Comparison of ENCODE assay signal across 27 mouse cellular contexts in genomic region chr6:99137071-99137470, GRCm38 (mm10).
"Had no signal": no experiment of that assay in that cellular context is flagged by ENCODE, and none has a peak within 500 bp of the region (broad histone marks: within the 10 kb centered on the region; RNA-seq: fewer than 3 reads in every experiment).

No protein-coding gene starts in this region.

- H3K27ac ChIP-seq: gastrocnemius, adult 2 months; hindbrain, embryonic 12.5 days; hindbrain, embryonic 14.5 days; intestine, embryonic 15.5 days; layer of hippocampus, adult 2 months; left cerebral cortex, adult 2 months; limb, embryonic 13.5 days; limb, embryonic 15.5 days; liver, embryonic 12.5 days; liver, embryonic 14.5 days had no signal

- H3K4me1 ChIP-seq: liver, embryonic 12.5 days had no signal

- ATAC-seq: hindbrain, embryonic 16.5 days; inflammation-experienced regulatory T-cells, adult 6 months; intestine, embryonic 15.5 days; intestine, postnatal 0 days; liver, embryonic 12.5 days had no signal

- H3K27me3 ChIP-seq: heart, embryonic 12.5 days; hindbrain, embryonic 12.5 days; intestine, embryonic 15.5 days; limb, embryonic 13.5 days; limb, embryonic 15.5 days; liver, embryonic 12.5 days had no signal

- DNase-seq: gastrocnemius, adult 2 months; gastrocnemius, postnatal 10 days; gastrocnemius, postnatal 25 days; heart, adult 18-20 months; heart, postnatal 10 days; heart, postnatal 4 days; kidney, adult 18-20 months; kidney, adult 8-10 months; kidney, postnatal 10 days; kidney, postnatal 25 days; kidney, postnatal 4 days; left cerebral cortex, postnatal 4 days had no signal

- H3K9ac ChIP-seq: heart, embryonic 12.5 days; hindbrain, embryonic 12.5 days; hindbrain, embryonic 14.5 days; intestine, embryonic 15.5 days; limb, embryonic 13.5 days; limb, embryonic 15.5 days; liver, embryonic 12.5 days; liver, embryonic 14.5 days had no signal

- H3K9me3 ChIP-seq: heart, embryonic 10.5 days; heart, embryonic 12.5 days; hindbrain, embryonic 10.5 days; hindbrain, embryonic 12.5 days; intestine, embryonic 15.5 days; limb, embryonic 13.5 days; limb, embryonic 15.5 days; liver, embryonic 12.5 days had no signal

- H3K4me2 ChIP-seq: heart, embryonic 12.5 days; hindbrain, embryonic 12.5 days; hindbrain, embryonic 14.5 days; intestine, embryonic 15.5 days; limb, embryonic 13.5 days; limb, embryonic 15.5 days; liver, embryonic 12.5 days had no signal

- H3K4me3 ChIP-seq: gastrocnemius, adult 2 months; heart, embryonic 10.5 days; heart, embryonic 12.5 days; hindbrain, embryonic 10.5 days; hindbrain, embryonic 12.5 days; intestine, embryonic 15.5 days; layer of hippocampus, adult 2 months; left cerebral cortex, adult 2 months; limb, embryonic 13.5 days; limb, embryonic 15.5 days; liver, embryonic 12.5 days had no signal

- H3K36me3 ChIP-seq: heart, embryonic 10.5 days; heart, embryonic 12.5 days; hindbrain, embryonic 10.5 days; hindbrain, embryonic 12.5 days; intestine, embryonic 15.5 days; limb, embryonic 13.5 days; limb, embryonic 15.5 days; liver, embryonic 12.5 days had no signal
